Mouse (Mus musculus) CH12.LX (cell line): ENCODE measurements around the gene Srp54a. TPM values are rescaled to one million over a fixed set of nuclear protein-coding genes. Genes with fewer than 3 reads are reported as not detected.
"Not testable (repeated sequence)": the region's sequence is repeated elsewhere in the genome, so short reads cannot be mapped to it uniquely, and the experiment has no call there.

ENCODE experiments used
- DNase-seq: peaks from one replicate; pipeline ENCODE4 v3.0.0-alpha.2; 2013; ENCODE audit errors: extremely low read depth
- H3K27ac ChIP-seq: 2 replicates; pipeline ENCODE4 v1.5.1; 2012; ENCODE audit warnings: low read depth, mild to moderate bottlenecking, control low read depth, moderate library complexity; ENCODE audit not compliant: insufficient read depth
- H3K27me3 ChIP-seq: replicated peaks from 2 replicates; pipeline ENCODE3; 2012; ENCODE audit warnings: inconsistent platforms
- H3K36me3 ChIP-seq, 2 experiments: replicated peaks in 1 of 2; 2 replicates each; pipeline versions ENCODE3 to v1.6.1; 2012; ENCODE audit warnings: inconsistent platforms in 1 of 2, low read length in 1 of 2, mild to moderate bottlenecking in 1 of 2, mixed read lengths in 1 of 2, moderate library complexity in 1 of 2; ENCODE audit not compliant: control insufficient read depth in 1 of 2, insufficient read depth in 1 of 2
- H3K4me1 ChIP-seq, 2 experiments: 2 replicates each; pipeline ENCODE4 v1.6.1; 2012; ENCODE audit warnings: inconsistent platforms in 1 of 2, moderate library complexity in 1 of 2; ENCODE audit not compliant: insufficient read depth in 2 of 2, control insufficient read depth in 1 of 2
- H3K4me2 ChIP-seq: 2 replicates; pipeline ENCODE4 v1.6.1; 2012; ENCODE audit warnings: low read depth, mild to moderate bottlenecking, control low read depth; ENCODE audit not compliant: poor library complexity, insufficient read depth, severe bottlenecking
- H3K4me3 ChIP-seq, 3 experiments: fragments of 150-350 bp in 1 of 3; sonication (generic) in 1 of 3; replicated peaks in 1 of 3; 2 replicates each; pipeline versions ENCODE3 to v1.5.1; 2011 to 2012; ENCODE audit warnings: low read depth in 2 of 3, low read length in 2 of 3, mild to moderate bottlenecking in 2 of 3, moderate library complexity in 2 of 3, control low read depth in 1 of 3, improper control_type of control experiment in 1 of 3, inconsistent platforms in 1 of 3, mixed read lengths in 1 of 3; ENCODE audit not compliant: poor library complexity in 1 of 3
- H3K79me2 ChIP-seq: replicated peaks from 2 replicates; pipeline ENCODE4 v1.6.1; 2012; ENCODE audit warnings: mild to moderate bottlenecking, moderate library complexity; ENCODE audit not compliant: control insufficient read depth, poor library complexity, insufficient read depth, severe bottlenecking; ENCODE audit errors: extremely low read depth
- H3K9ac ChIP-seq: 2 replicates; pipeline ENCODE4 v1.6.1; 2012; ENCODE audit warnings: low read depth, mild to moderate bottlenecking, control low read depth, moderate library complexity; ENCODE audit not compliant: insufficient read depth
- H3K9me3 ChIP-seq: replicated peaks from 2 replicates; pipeline ENCODE3; 2012; ENCODE audit warnings: low read length, inconsistent platforms, mixed read lengths
- CHD2 ChIP-seq: IDR thresholded peaks from 2 replicates; pipeline ENCODE4 v1.6.1; 2011; ENCODE audit warnings: low read length, improper control_type of control experiment
- ELF1 ChIP-seq: IDR thresholded peaks from 2 replicates; pipeline ENCODE4 v1.6.1; 2014; ENCODE audit warnings: low read depth, mild to moderate bottlenecking, inconsistent platforms, low read length, improper control_type of control experiment
- HCFC1 ChIP-seq: IDR thresholded peaks from 2 replicates; pipeline ENCODE4 v1.6.1; 2012; ENCODE audit warnings: low read depth, mild to moderate bottlenecking, inconsistent platforms, low read length, improper control_type of control experiment
- KAT2A ChIP-seq: IDR thresholded peaks from 2 replicates; pipeline ENCODE4 v1.6.1; 2012; ENCODE audit warnings: low read length, improper control_type of control experiment, inconsistent platforms; ENCODE audit not compliant: insufficient replicate concordance
- MAZ ChIP-seq: IDR thresholded peaks from 2 replicates; pipeline ENCODE4 v1.6.1; 2012; ENCODE audit warnings: low read depth, mild to moderate bottlenecking, inconsistent platforms, low read length, improper control_type of control experiment, moderate library complexity
- MXI1 ChIP-seq: IDR thresholded peaks from 2 replicates; pipeline ENCODE4 v1.6.1; 2011; ENCODE audit warnings: mild to moderate bottlenecking, low read depth, low read length, improper control_type of control experiment
- MYC ChIP-seq: IDR thresholded peaks from 2 replicates; pipeline ENCODE4 v1.6.1; 2011; ENCODE audit warnings: low read depth, mild to moderate bottlenecking, improper control_type of control experiment, low read length
- NELFE ChIP-seq: IDR thresholded peaks from 2 replicates; pipeline ENCODE4 v1.6.1; 2011; ENCODE audit warnings: low read depth, low read length, improper control_type of control experiment
- NRF1 ChIP-seq: IDR thresholded peaks from 2 replicates; pipeline ENCODE4 v1.6.1; 2014; ENCODE audit warnings: low read depth, mild to moderate bottlenecking, inconsistent platforms, low read length, improper control_type of control experiment, moderate library complexity
- POLR2A ChIP-seq: IDR thresholded peaks from 2 replicates; pipeline ENCODE4 v1.6.1; 2011; ENCODE audit warnings: low read depth, mild to moderate bottlenecking, improper control_type of control experiment, low read length
- SIN3A ChIP-seq: IDR thresholded peaks from 2 replicates; pipeline ENCODE4 v1.6.1; 2012; ENCODE audit warnings: low read length, improper control_type of control experiment, inconsistent platforms
- TBP ChIP-seq: conservative IDR thresholded peaks from 2 replicates; pipeline ENCODE4 v1.6.1; 2011; ENCODE audit warnings: low read depth, low read length, improper control_type of control experiment
- dilution Hi-C: fragments of 300-500 bp; cut with MboI; formaldehyde crosslinking; loops from 2 replicates; pipeline ENCODE4 v1.14.3; 2020; ENCODE audit warnings: low sequenced_read_pairs; ENCODE audit not compliant: extremely low pct_unique_long_range_greater_than_20kb, extremely low pct_ligation_motif_present
- in situ Hi-C: fragments of 300-500 bp; cut with MboI; formaldehyde crosslinking; loops from 3 replicates; pipeline ENCODE4 v1.14.3; 2019; ENCODE audit warnings: low sequenced_read_pairs, low pct_ligation_motif_present, low pct_unique_long_range_greater_than_20kb, mixed read lengths
- polyA plus RNA-seq: library from polyadenylated mRNA; unstranded; fragments of >175 nt; gene quantifications from 2 replicates; pipeline ENCODE4 v1.2.1, GENCODE M21; 2012; ENCODE audit warnings: low read depth; ENCODE audit not compliant: insufficient read length
- total RNA-seq, 2 experiments: library from RNA; depleted of rRNA; stranded (reverse); fragments of 300-350 nt in 1 of 2; fragments of >200 nt in 1 of 2; gene quantifications; 2 replicates each; pipeline ENCODE4 v1.2.3; 2012 to 2014

Gene Srp54a
- 70.7 and 78.6 TPM in 2 replicates for total RNA-seq (2012; rRNA removed)
- 101 and 127 TPM in 2 replicates for total RNA-seq (2014; rRNA removed)
- polyA plus RNA-seq = 126 and 161 TPM in 2 replicates

DNA sequence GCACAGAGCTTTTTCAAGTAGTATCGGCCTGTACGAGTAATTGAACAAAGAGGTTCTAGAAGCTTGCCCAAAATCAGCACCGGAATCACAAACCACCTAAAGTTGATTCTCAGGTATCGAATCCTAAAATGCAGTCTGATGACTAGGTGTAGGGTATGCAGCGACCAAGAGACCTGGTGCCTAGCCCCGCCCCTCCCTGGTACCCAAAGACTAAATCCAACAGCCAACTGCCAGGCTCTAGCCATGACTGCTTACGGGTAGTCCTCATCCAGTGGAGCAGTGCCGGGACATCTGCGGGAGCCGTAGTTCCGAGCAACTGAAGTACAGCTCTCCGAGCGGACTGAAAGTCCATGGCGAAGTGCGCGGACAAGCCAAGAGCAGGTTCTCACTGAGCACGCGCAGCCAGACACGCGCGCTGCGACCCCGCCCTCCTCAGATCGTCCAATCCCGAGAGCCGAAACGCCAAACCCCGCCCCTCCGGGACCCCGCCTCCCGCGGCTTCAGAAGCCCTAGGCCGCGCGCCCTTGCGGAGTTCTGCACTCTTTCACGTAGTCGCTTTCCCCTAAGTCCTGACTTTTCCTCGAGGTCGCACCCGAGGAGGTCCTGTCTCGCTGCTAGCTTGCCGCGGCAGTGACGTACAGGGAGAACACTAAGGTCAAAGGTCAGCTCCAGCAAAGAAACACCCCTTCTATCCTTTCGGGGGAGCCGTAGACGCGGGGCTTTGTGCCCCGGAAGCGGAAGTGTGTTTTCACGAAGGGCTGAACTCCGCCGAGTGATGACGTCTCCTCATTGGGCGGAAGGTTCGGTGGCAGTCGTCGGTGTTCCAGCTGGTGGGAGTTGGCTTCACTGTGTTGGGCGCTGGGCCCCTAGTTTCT is at the start of gene Srp54a, which contains the start of gene 2700097O09Rik:
Gene Srp54a (plus strand): TSS at position 537 of the 875 bp plus-strand sequence.
Gene 2700097O09Rik (minus strand): TSS at position 385 of the 875 bp plus-strand sequence.
- peaks cover 4 to 12% of the 10 kb centered on the region in 2 experiments; a peak in 2 of 4 replicates for H3K4me1 ChIP-seq
- peak; percentile 92 for DNase-seq
- H3K36me3 ChIP-seq = peaks cover 0 to 16% of the 10 kb centered on the region in 2 experiments
- peak within 1 kb of the TSS; percentile 81 for H3K4me2 ChIP-seq
- H3K9me3 ChIP-seq, dilution Hi-C loops, H3K27me3 ChIP-seq, in situ Hi-C loops: not testable (repeated sequence)
- peak within 1 kb of the TSS; percentile 34 for H3K27ac ChIP-seq
- H3K9ac ChIP-seq = peak within 1 kb of the TSS; percentile 62
- peak within 1 kb of the TSS; percentile 47 to 82 (median 65) for H3K4me3 ChIP-seq
- peaks cover 12% of the 10 kb centered on the region; the same call in 1 of the 2 replicates for H3K79me2 ChIP-seq
- TF ChIP-seq TBP (0 out of 2 replicates have a peak, but pooled peaks have one; percentile 24), ELF1 (peak; percentile 55), MXI1 (peak; percentile 72), POLR2A (peak; percentile 79), MAZ (0 out of 2 replicates have a peak, but pooled peaks have one; percentile 22), HCFC1 (peak; percentile 80), NRF1 (peak; percentile 84), CHD2 (peak; percentile 83), NELFE (peak; percentile 72), SIN3A (peak; percentile 86), KAT2A (peak; percentile 57; the same call in 1 of the 2 replicates)

DNA sequence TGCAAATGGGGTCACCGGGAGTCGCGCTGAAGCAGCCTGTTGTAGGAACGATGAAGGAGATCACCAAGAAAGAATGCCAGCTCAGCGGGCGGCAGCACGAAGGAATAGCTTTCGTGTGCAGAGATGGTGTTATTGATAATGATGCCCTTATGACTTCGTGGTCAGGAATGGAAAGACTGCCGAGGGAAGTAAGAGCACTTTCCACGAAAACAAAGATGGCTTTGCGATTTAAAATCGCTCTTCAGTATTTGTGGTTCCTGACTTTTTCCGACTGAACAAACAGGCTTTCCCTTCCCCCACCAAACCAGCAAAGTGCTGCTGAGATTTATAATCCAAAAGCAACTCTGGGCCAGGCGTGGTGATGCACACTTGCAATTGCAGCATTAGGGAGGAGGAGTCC is 39.1 kb upstream of the Srp54a start:
- dilution Hi-C loops (no loop called here), in situ Hi-C loops (no loop called here)
- Histone ChIP-seq H3K36me3 (peaks cover 0 to 12% of the 10 kb centered on the region in 2 experiments), H3K79me2 (no peaks in the 10 kb centered on the region), H3K9ac (no peak overlapping the region), H3K27ac (no peak overlapping the region)
- DNase-seq = no peak
- no peak for TF ChIP-seq MYC
- TF ChIP-seq, all 38 proteins: peak for 0
- Histone ChIP-seq H3K4me1 (no peaks in the 10 kb centered on the region), H3K27me3 (no peaks in the 10 kb centered on the region), H3K4me2 (no peak overlapping the region), H3K9me3 (no peaks in the 10 kb centered on the region), H3K4me3 (no peak overlapping the region)
